Mouse (Mus musculus): Measurements from ENCODE around the gene Sox6. TPM values are rescaled to one million over a fixed set of nuclear protein-coding genes. Genes with fewer than 3 reads are reported as not detected.

Sox6 gene
- total RNA-seq, 1 experiment: 1.2 TPM

DNA sequence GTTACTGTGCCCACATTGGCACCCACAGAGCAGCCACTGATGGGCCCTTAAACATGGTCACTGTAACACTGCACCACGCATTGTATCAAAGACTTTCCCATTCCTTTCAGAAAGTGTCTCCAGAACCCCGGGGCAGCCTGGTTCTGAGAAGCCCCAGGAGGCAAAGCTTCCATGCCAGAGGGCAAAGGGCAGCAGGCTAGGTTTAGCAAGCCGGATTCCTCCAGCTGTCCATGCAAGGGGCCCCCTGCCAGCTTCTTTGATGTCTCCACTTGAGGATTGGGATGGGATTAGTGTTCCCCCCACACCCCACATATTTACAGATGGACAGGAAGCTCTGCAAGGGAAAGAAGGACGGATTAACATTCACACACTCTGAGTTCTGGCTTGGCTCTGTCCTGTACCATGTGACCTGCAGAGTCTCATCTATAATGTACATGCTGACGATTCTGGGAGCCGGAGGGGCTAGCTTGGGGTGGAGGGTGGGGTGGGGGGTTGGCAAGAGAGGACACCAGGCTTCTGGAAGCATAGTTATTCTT, 592.0 kb downstream of the Sox6 start:
- in situ Hi-C loops (cut with MboI; ENCODE audit: low sequenced_read_pairs in 2 of 2, unreplicated experiment in 2 of 2): no loop called here
- Histone ChIP-seq H3K9me3 (ENCODE audit: control insufficient read depth, insufficient read depth, low read depth, low read length) (no peaks in the 10 kb centered on the region), H3K27ac (ENCODE audit: insufficient read depth, low read depth, low read length, poor library complexity, severe bottlenecking) (no peak overlapping the region), H3K36me3 (ENCODE audit: control insufficient read depth, insufficient read depth, low read length, poor library complexity, severe bottlenecking) (no peaks in the 10 kb centered on the region), H3K4me3 (ENCODE audit: insufficient read depth in 1 of 2, low read depth in 1 of 2, low read length in 2 of 2, poor library complexity in 1 of 2, severe bottlenecking in 1 of 2) (no peak overlapping the region), H3K9ac (ENCODE audit: insufficient read depth, low read depth, low read length, poor library complexity, severe bottlenecking) (no peak overlapping the region), H3K4me1 (ENCODE audit: control insufficient read depth in 2 of 2, insufficient read depth in 2 of 2, low read length in 2 of 2, poor library complexity in 1 of 2) (no peaks in the 10 kb centered on the region)
- no peak for DNase-seq (ENCODE audit: low read depth, low spot score)
- TF ChIP-seq CHD2 (IDR thresholded peaks at IDR 0.05; ENCODE audit: low read depth, low read length) (no peak), MAFK (IDR thresholded peaks at IDR 0.05; ENCODE audit: insufficient read depth, low read depth, low read length) (no peak), ZNF384 (IDR thresholded peaks at IDR 0.05; ENCODE audit: low read depth, low read length) (no peak), ZC3H11A (IDR thresholded peaks at IDR 0.05; ENCODE audit: borderline replicate concordance, low read depth, low read length) (no peak), HCFC1 (IDR thresholded peaks at IDR 0.05; ENCODE audit: borderline replicate concordance, insufficient read depth, low read length) (no peak)

DNA sequence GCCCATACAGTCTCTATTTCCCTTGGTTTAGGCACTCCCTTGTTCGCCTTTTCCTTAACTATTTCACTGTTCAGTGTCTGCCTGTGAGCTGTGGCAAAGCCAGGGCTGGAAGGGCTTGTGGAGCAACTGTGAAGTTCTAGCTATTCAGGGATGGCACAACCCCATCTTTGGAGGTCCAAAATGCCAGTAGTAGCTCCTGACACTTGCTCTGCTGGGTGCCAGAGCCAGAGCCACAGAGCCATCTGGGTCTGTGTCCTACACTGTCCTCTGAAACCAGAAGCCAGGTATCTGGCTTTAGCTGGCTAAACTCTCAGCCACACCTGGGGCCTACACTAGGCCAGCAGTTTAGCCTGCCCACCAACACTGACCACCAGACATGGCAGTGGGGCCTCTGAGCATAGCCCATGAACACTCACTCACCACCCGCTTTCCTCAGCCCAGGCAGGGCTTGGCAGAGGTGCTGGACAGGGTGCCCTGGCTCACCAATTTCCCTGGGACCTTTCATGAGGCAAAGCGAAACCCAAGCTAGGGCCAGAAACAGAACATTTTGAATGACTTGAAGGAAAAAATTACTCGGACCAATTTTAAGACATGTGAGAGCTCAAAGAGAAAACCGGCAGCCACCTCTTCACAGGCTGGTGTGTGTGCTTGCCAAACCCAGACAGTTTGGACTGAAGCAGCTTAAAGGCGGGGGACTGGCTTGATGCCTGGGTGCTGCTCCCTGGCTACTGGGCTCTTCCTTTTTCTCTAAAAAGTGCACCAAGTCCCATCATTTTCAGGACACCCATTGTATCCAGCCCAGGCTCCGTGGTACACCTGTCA, 612.2 kb downstream of the Sox6 start:
- no peaks in the 10 kb centered on the region for H3K4me1 ChIP-seq (ENCODE audit: control insufficient read depth in 2 of 2, insufficient read depth in 2 of 2, low read length in 2 of 2, poor library complexity in 1 of 2)
- no peaks in the 10 kb centered on the region for H3K36me3 ChIP-seq (ENCODE audit: control insufficient read depth, insufficient read depth, low read length, poor library complexity, severe bottlenecking)
- H3K9ac ChIP-seq (ENCODE audit: insufficient read depth, low read depth, low read length, poor library complexity, severe bottlenecking): no peak overlapping the region
- no peak for DNase-seq (ENCODE audit: low read depth, low spot score)
- no peak overlapping the region for H3K27ac ChIP-seq (ENCODE audit: insufficient read depth, low read depth, low read length, poor library complexity, severe bottlenecking)
- no peak for TF ChIP-seq ZC3H11A (IDR thresholded peaks at IDR 0.05; ENCODE audit: borderline replicate concordance, low read depth, low read length)
- TF ChIP-seq MAFK (IDR thresholded peaks at IDR 0.05; ENCODE audit: insufficient read depth, low read depth, low read length): no peak
- TF ChIP-seq ZNF384 (IDR thresholded peaks at IDR 0.05; ENCODE audit: low read depth, low read length): no peak
- no peak for TF ChIP-seq HCFC1 (IDR thresholded peaks at IDR 0.05; ENCODE audit: borderline replicate concordance, insufficient read depth, low read length)
- no peak for TF ChIP-seq CHD2 (IDR thresholded peaks at IDR 0.05; ENCODE audit: low read depth, low read length)
- no peak overlapping the region for H3K4me3 ChIP-seq (ENCODE audit: insufficient read depth in 1 of 2, low read depth in 1 of 2, low read length in 2 of 2, poor library complexity in 1 of 2, severe bottlenecking in 1 of 2)
- no peaks in the 10 kb centered on the region for H3K9me3 ChIP-seq (ENCODE audit: control insufficient read depth, insufficient read depth, low read depth, low read length)
- in situ Hi-C loops (cut with MboI; ENCODE audit: low sequenced_read_pairs in 2 of 2, unreplicated experiment in 2 of 2): no loop called here

DNA sequence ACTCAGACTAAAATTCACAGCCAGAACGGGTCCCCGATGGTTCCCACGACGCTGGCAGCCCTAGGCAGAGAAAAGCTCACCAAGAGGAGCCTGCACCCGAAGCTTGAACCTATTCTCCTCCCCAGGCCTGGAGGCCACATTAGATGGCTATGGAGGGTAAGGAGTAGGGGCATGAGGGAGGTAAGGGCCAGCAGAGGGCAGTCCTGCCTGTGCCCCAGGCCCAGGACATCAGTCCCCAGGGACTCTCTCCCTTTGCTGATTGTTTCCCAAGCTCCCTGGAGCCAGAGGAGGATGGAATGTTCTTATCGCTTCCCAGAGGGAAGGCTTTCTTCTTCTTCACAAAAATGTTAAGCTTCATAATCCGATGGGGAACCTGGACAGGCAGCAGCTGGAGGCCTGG, 615.8 kb downstream of the Sox6 start:
- TF ChIP-seq MAFK (IDR thresholded peaks at IDR 0.05; ENCODE audit: insufficient read depth, low read depth, low read length) (no peak), ZNF384 (IDR thresholded peaks at IDR 0.05; ENCODE audit: low read depth, low read length) (no peak), CHD2 (IDR thresholded peaks at IDR 0.05; ENCODE audit: low read depth, low read length) (no peak), ZC3H11A (IDR thresholded peaks at IDR 0.05; ENCODE audit: borderline replicate concordance, low read depth, low read length) (no peak), HCFC1 (IDR thresholded peaks at IDR 0.05; ENCODE audit: borderline replicate concordance, insufficient read depth, low read length) (no peak)
- no peak for DNase-seq (ENCODE audit: low read depth, low spot score)

DNA sequence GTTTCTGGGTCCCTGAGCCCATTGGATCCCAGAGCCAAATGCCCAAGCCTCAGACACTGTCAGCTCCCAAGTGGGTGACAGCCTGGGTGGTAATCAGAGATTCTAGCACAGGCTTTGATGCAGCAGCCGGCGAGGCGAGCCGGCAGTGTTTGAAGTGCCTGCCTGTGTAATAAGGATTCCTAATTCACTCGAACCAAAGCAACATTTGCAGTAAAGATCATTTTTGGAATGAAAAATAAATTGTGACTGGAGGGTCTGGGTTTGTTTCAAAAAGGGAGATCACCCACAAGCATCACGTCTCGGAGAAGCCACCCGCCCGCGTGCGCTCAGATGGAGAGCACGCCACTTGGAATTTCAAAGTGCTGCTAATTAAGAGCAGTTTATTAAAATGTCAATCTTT, 617.6 kb downstream of the Sox6 start:
- no peak for TF ChIP-seq ZC3H11A (IDR thresholded peaks at IDR 0.05; ENCODE audit: borderline replicate concordance, low read depth, low read length)
- no peak for TF ChIP-seq ZNF384 (IDR thresholded peaks at IDR 0.05; ENCODE audit: low read depth, low read length)
- TF ChIP-seq CHD2 (IDR thresholded peaks at IDR 0.05; ENCODE audit: low read depth, low read length): no peak
- TF ChIP-seq MAFK (IDR thresholded peaks at IDR 0.05; ENCODE audit: insufficient read depth, low read depth, low read length): no peak
- TF ChIP-seq HCFC1 (IDR thresholded peaks at IDR 0.05; ENCODE audit: borderline replicate concordance, insufficient read depth, low read length): no peak
- H3K9ac ChIP-seq (ENCODE audit: insufficient read depth, low read depth, low read length, poor library complexity, severe bottlenecking): no peak overlapping the region
- no peak for DNase-seq (ENCODE audit: low read depth, low spot score)
- no peaks in the 10 kb centered on the region for H3K9me3 ChIP-seq (ENCODE audit: control insufficient read depth, insufficient read depth, low read depth, low read length)
- no peaks in the 10 kb centered on the region for H3K4me1 ChIP-seq (ENCODE audit: control insufficient read depth in 2 of 2, insufficient read depth in 2 of 2, low read length in 2 of 2, poor library complexity in 1 of 2)
- H3K36me3 ChIP-seq (ENCODE audit: control insufficient read depth, insufficient read depth, low read length, poor library complexity, severe bottlenecking): no peaks in the 10 kb centered on the region
- no peak overlapping the region for H3K4me3 ChIP-seq (ENCODE audit: insufficient read depth in 1 of 2, low read depth in 1 of 2, low read length in 2 of 2, poor library complexity in 1 of 2, severe bottlenecking in 1 of 2)
- no peak overlapping the region for H3K27ac ChIP-seq (ENCODE audit: insufficient read depth, low read depth, low read length, poor library complexity, severe bottlenecking)
- in situ Hi-C loops (cut with MboI; ENCODE audit: low sequenced_read_pairs in 2 of 2, unreplicated experiment in 2 of 2): no loop called here

More for the DNA sequence above, 615.8 kb downstream of the Sox6 start:
- Histone ChIP-seq H3K27ac (ENCODE audit: insufficient read depth, low read depth, low read length, poor library complexity, severe bottlenecking) (no peak overlapping the region; the same call in 1 of the 2 replicates), H3K9ac (ENCODE audit: insufficient read depth, low read depth, low read length, poor library complexity, severe bottlenecking) (no peak overlapping the region), H3K9me3 (ENCODE audit: control insufficient read depth, insufficient read depth, low read depth, low read length) (no peaks in the 10 kb centered on the region), H3K4me3 (ENCODE audit: insufficient read depth in 1 of 2, low read depth in 1 of 2, low read length in 2 of 2, poor library complexity in 1 of 2, severe bottlenecking in 1 of 2) (no peak overlapping the region), H3K4me1 (ENCODE audit: control insufficient read depth in 2 of 2, insufficient read depth in 2 of 2, low read length in 2 of 2, poor library complexity in 1 of 2) (no peaks in the 10 kb centered on the region), H3K36me3 (ENCODE audit: control insufficient read depth, insufficient read depth, low read length, poor library complexity, severe bottlenecking) (no peaks in the 10 kb centered on the region)
- in situ Hi-C loops (cut with MboI; ENCODE audit: low sequenced_read_pairs in 2 of 2, unreplicated experiment in 2 of 2): no loop called here

Other genes with a start within 250 kb of the Sox6 start
- gene 1110004F10Rik, start 601 bp upstream of the Sox6 start, total RNA-seq (2012; rRNA removed): 61.1 and 102 TPM in 2 replicates
- gene Gm4353, start 45.8 kb upstream of the Sox6 start, total RNA-seq (2012; rRNA removed): 1.8 and 4.2 TPM in 2 replicates